Mouse (Mus musculus) neural tube, embryonic 12.5 days (tissue): Measurements from ENCODE around the gene Slc43a2. TPM values are rescaled to one million over a fixed set of nuclear protein-coding genes. Genes with fewer than 3 reads are reported as not detected.

Source experiments
- ATAC-seq: fragments of 200-750 bp; cut with Nextera tagmentation; 2 replicates; pipeline ENCODE4 v1.8.0; 2017; ENCODE audit warnings: low read depth, mild to moderate bottlenecking, moderate TSS enrichment, moderate library complexity; ENCODE audit not compliant: low FRiP score
- H3K27ac ChIP-seq: fragments of 300-500 bp; sonication (generic); 2 replicates; pipeline ENCODE4 v1.5.1; 2016
- H3K27me3 ChIP-seq: fragments of 300-500 bp; sonication (generic); replicated peaks from 2 replicates; pipeline ENCODE4 v1.6.1; 2016; ENCODE audit warnings: mild to moderate bottlenecking
- H3K36me3 ChIP-seq: fragments of 300-500 bp; sonication (generic); 2 replicates; pipeline ENCODE4 v1.6.1; 2016; ENCODE audit warnings: mild to moderate bottlenecking
- H3K4me1 ChIP-seq: fragments of 300-500 bp; sonication (generic); 2 replicates; pipeline ENCODE4 v1.6.1; 2016
- H3K4me2 ChIP-seq: fragments of 300-500 bp; sonication (generic); replicated peaks from 2 replicates; pipeline ENCODE4 v1.6.1; 2016; ENCODE audit warnings: mild to moderate bottlenecking
- H3K4me3 ChIP-seq: fragments of 300-500 bp; sonication (generic); 2 replicates; pipeline ENCODE4 v1.5.1; 2016
- H3K9ac ChIP-seq: fragments of 300-500 bp; sonication (generic); 2 replicates; pipeline ENCODE4 v1.6.1; 2016; ENCODE audit warnings: mild to moderate bottlenecking
- H3K9me3 ChIP-seq: fragments of 300-500 bp; sonication (generic); 2 replicates; pipeline ENCODE4 v1.6.1; 2016; ENCODE audit warnings: mild to moderate bottlenecking
- WGBS: fragments of 180-500 bp; shearing (Covaris S2); methylation state at CpG from one replicate; pipeline ENCODE4 v1.1.7; 2016; 5-methylcytosine and 5-hydroxymethylcytosine counted together
- polyA plus RNA-seq: library from polyadenylated mRNA; unstranded; fragments of >200 nt; fragmentation: Nextera tagmentation; extraction: Ambion mirVana; gene quantifications from 2 replicates; pipeline ENCODE4 v1.2.1, GENCODE M21; 2016

The Slc43a2 gene
- polyA plus RNA-seq, 1 experiment from 2014 or later = 14.2 TPM

DNA sequence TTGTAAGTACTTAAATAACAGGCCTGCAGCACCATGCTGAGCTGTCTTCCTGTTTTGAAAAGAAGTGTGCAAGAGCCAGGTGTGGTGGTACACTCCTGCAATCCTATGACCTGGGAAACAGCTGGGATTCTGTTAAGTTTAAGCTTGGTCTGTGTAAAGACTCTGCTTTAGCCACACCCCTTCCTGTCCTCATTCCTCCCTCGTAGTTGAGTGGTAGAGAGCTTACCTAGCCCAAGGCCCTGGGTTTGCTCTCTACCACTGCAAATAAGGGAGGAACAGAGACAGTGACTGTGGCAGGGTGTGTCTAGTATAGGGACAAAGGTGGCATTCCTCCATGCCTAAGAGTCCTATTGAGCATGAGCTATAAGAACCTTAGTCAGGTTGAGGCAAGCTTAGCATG is 73.8 kb downstream of the Slc43a2 start:
- Histone ChIP-seq H3K4me3 (no peak overlapping the region), H3K9ac (no peak overlapping the region), H3K9me3 (no peaks in the 10 kb centered on the region), H3K27ac (no peak overlapping the region), H3K4me2 (no peak overlapping the region), H3K27me3 (no peaks in the 10 kb centered on the region), H3K4me1 (no peaks in the 10 kb centered on the region), H3K36me3 (peaks cover 69% of the 10 kb centered on the region)
- ATAC-seq = no peak
- WGBS = 78% methylated on average over 1 of the region's 1 CpGs

GRCm38 (mm10) chr11:75608776-75609175 is 77.3 kb downstream of the Slc43a2 start:
- no peak for ATAC-seq
- peaks cover 65% of the 10 kb centered on the region for H3K36me3 ChIP-seq

GRCm38 (mm10) chr11:75610021-75610420 is 78.5 kb downstream of the Slc43a2 start:
- H3K27me3 ChIP-seq = no peaks in the 10 kb centered on the region
- no peak overlapping the region for H3K27ac ChIP-seq
- H3K4me1 ChIP-seq = no peaks in the 10 kb centered on the region
- WGBS = 90% methylated on average over 2 of the region's 2 CpGs
- H3K4me3 ChIP-seq = no peak overlapping the region
- no peak for ATAC-seq
- H3K9ac ChIP-seq = no peak overlapping the region
- H3K36me3 ChIP-seq = peaks cover 67% of the 10 kb centered on the region
- no peaks in the 10 kb centered on the region for H3K9me3 ChIP-seq
- no peak overlapping the region for H3K4me2 ChIP-seq

More at GRCm38 (mm10) chr11:75608776-75609175, 77.3 kb downstream of the Slc43a2 start:
- Histone ChIP-seq H3K9me3 (no peaks in the 10 kb centered on the region), H3K4me1 (no peaks in the 10 kb centered on the region), H3K4me2 (no peak overlapping the region), H3K27me3 (no peaks in the 10 kb centered on the region), H3K27ac (no peak overlapping the region), H3K9ac (no peak overlapping the region), H3K4me3 (no peak overlapping the region)
- WGBS = 92% methylated on average over 5 of the region's 5 CpGs

GRCm38 (mm10) chr11:75614769-75615168 is 83.3 kb downstream of the Slc43a2 start:
- no peak for ATAC-seq
- H3K4me2 ChIP-seq = no peak overlapping the region
- no peaks in the 10 kb centered on the region for H3K9me3 ChIP-seq
- WGBS = 96% methylated on average over 1 of the region's 1 CpGs
- H3K9ac ChIP-seq = no peak overlapping the region
- no peak overlapping the region for H3K27ac ChIP-seq
- H3K4me3 ChIP-seq = no peak overlapping the region
- no peaks in the 10 kb centered on the region for H3K27me3 ChIP-seq
- no peaks in the 10 kb centered on the region for H3K4me1 ChIP-seq
- peaks cover 66% of the 10 kb centered on the region for H3K36me3 ChIP-seq

- Histone ChIP-seq H3K27ac (no peak overlapping the region), H3K4me1 (no peaks in the 10 kb centered on the region), H3K9me3 (no peaks in the 10 kb centered on the region), H3K36me3 (peaks cover 66% of the 10 kb centered on the region), H3K4me3 (no peak overlapping the region), H3K27me3 (no peaks in the 10 kb centered on the region), H3K9ac (no peak overlapping the region), H3K4me2 (no peak overlapping the region)
- no peak for ATAC-seq
- 86% methylated on average over 2 of the region's 2 CpGs for WGBS
Observed at GRCm38 (mm10) chr11:75615556-75615955, 84.1 kb downstream of the Slc43a2 start.

- no peaks in the 10 kb centered on the region for H3K27me3 ChIP-seq
- 83% methylated on average over 5 of the region's 5 CpGs for WGBS
- H3K36me3 ChIP-seq = peaks cover 57% of the 10 kb centered on the region
- no peak overlapping the region for H3K27ac ChIP-seq
- H3K9ac ChIP-seq = no peak overlapping the region
- no peak for ATAC-seq
- H3K4me1 ChIP-seq = no peaks in the 10 kb centered on the region
- H3K9me3 ChIP-seq = no peaks in the 10 kb centered on the region
- no peak overlapping the region for H3K4me2 ChIP-seq
- no peak overlapping the region for H3K4me3 ChIP-seq
Observed at GRCm38 (mm10) chr11:75619133-75619532, 87.6 kb downstream of the Slc43a2 start.

DNA sequence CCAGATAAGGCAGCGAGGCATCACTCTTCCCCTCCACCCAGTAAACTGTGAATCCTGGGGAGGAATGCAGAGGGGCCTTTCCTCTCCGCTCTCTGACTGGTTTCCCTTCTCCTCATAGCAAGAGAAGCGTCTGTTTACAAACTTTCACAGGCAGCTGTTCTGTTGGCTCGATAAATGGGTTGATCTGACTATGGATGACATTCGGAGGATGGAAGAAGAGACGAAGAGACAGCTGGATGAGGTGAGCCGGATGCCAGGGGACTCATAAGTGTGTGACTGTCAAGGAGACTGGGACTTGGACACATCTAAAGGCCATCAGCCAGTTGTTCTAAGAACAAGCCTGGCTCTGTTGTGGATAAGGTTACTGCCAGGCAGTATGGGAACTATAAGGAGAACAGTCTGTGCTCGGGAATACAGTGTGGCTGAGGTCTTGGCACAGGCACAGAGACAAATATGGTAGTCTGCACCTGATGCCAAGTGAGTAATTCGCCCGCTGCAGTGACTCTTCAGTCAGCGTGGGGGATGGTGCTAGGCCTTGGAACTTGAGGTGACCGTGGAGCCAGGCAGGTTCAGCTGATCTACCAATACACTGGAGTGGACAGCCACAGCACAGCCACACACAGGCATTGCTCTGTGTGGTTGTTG is 88.8 kb downstream of the Slc43a2 start:
- Histone ChIP-seq H3K9me3 (no peaks in the 10 kb centered on the region), H3K9ac (no peak overlapping the region), H3K27ac (no peak overlapping the region), H3K4me1 (no peaks in the 10 kb centered on the region), H3K27me3 (no peaks in the 10 kb centered on the region), H3K36me3 (peaks cover 59% of the 10 kb centered on the region), H3K4me2 (no peak overlapping the region), H3K4me3 (no peak overlapping the region)
- WGBS = 93% methylated on average over 12 of the region's 12 CpGs
- ATAC-seq = no peak

DNA sequence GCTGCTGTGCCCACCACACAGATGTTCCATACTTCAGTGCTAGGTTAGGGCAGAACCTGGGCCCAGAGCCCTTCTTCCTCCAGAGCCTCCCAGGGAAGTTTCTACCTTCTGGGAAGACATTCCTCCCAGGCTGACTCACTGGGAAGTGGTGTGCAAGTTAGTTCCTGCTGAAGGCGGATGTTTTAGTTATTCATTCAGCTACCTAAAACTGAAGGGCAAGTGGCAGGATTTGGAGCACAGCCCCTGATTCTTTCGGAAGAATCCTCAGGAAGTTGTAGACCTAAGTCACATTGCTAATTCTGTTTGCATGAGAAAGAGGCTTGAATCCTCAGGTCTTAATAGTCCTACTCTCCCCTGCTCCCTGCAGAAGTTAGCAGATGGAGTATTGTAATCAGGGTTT is 89.9 kb downstream of the Slc43a2 start:
- WGBS = 86% methylated on average over 2 of the region's 2 CpGs
- no peak for ATAC-seq
- no peaks in the 10 kb centered on the region for H3K4me1 ChIP-seq
- H3K9me3 ChIP-seq = no peaks in the 10 kb centered on the region
- peaks cover 66% of the 10 kb centered on the region for H3K36me3 ChIP-seq
- no peak overlapping the region for H3K4me3 ChIP-seq
- no peaks in the 10 kb centered on the region for H3K27me3 ChIP-seq
- H3K4me2 ChIP-seq = no peak overlapping the region
- no peak overlapping the region for H3K27ac ChIP-seq
- H3K9ac ChIP-seq = no peak overlapping the region

DNA sequence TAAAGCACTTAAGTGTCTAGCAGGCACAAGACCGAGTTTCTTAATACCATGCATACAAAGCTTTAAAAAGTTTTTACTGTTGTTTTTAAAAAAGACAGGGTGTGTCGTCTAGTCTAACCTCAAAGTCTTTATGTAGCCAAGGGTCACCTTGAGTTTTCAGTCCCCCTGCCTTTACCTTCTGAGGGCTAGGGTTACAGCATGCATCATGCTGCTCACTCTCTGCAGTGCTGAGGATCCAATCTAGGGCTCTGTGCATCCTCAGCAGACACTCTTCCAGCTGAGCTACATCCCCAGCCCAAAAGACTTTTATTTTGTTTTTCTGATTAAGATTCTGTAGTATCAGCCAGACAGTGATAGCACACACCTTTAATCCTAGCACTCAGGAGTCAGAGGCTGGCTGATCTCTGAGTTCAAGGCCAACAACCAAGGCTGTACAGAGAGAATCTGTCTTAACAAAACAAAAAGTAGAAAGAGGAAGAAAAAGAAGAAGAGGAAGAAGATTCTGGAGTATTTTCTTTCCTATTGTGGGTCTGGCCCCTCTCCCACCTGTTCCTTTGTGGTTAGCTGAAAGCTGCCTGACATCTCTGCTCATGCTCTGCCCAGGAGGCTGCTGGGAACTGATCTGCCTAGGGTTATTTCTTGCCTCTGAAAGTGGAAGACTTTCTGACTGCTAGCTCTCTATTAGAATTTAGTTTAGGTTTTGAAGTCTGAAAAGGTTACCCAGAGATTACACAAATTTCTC is 91.3 kb downstream of the Slc43a2 start:
- Histone ChIP-seq H3K36me3 (peaks cover 70% of the 10 kb centered on the region), H3K27ac (no peak overlapping the region), H3K4me1 (no peaks in the 10 kb centered on the region), H3K9ac (no peak overlapping the region), H3K27me3 (no peaks in the 10 kb centered on the region), H3K4me3 (no peak overlapping the region), H3K4me2 (no peak overlapping the region), H3K9me3 (no peaks in the 10 kb centered on the region)
- ATAC-seq = no peak
- 87% methylated on average over 2 of the region's 2 CpGs for WGBS

DNA sequence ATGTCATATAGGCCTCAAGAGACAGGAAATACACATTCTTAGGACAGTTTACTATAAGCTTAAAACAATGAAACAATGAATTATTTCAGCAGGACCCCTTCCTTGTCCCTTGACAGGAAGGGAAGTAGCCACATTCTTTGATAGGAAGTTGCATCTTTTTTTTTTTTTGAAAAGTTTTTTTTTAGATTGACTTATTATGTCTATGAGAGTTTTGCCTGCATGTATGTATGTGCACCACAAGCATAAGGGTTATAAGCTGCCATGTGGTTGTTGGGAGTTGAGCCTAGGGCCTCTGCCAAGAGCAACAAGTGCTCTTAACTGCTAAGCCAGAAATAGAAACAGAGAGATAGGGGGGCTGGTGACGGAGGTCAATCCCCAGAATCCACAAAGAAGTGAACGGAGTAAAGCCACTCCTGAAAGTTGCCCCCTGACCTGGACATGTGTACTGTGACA is 92.6 kb downstream of the Slc43a2 start:
- no peak for ATAC-seq
- Histone ChIP-seq H3K9ac (no peak overlapping the region), H3K27ac (no peak overlapping the region), H3K36me3 (peaks cover 67% of the 10 kb centered on the region), H3K9me3 (no peaks in the 10 kb centered on the region), H3K4me3 (no peak overlapping the region), H3K27me3 (no peaks in the 10 kb centered on the region), H3K4me1 (no peaks in the 10 kb centered on the region), H3K4me2 (no peak overlapping the region)
- WGBS = 70% methylated on average over 2 of the region's 2 CpGs

DNA sequence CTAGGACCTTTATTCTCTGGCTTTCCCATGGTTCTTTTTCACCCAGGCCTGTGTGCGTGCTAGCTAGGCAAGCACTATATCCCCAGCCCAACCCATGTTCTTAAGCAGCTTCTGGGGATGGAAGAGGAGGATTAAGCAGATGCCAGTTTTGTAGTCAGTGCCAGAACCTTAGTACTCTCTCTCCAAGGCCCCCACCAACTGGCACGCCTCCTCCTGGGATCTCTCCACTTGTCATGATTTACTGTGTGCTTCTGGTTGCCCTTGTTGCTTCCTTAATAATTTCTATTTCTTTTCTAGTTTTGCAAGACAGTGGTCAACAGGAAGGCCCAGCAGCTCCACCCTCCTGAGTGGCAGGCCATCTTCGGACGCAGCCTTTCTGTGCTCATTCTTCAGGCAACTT is 94.3 kb downstream of the Slc43a2 start:
- Histone ChIP-seq H3K36me3 (peaks cover 50% of the 10 kb centered on the region), H3K9me3 (no peaks in the 10 kb centered on the region), H3K27ac (no peak overlapping the region), H3K9ac (no peak overlapping the region), H3K4me2 (no peak overlapping the region), H3K4me1 (peaks cover 9% of the 10 kb centered on the region), H3K27me3 (no peaks in the 10 kb centered on the region), H3K4me3 (no peak overlapping the region)
- ATAC-seq = no peak
- WGBS = 93% methylated on average over 4 of the region's 4 CpGs
